Mouse (Mus musculus): ENCODE results near the gene Cnot9. TPM values are rescaled to one million over a fixed set of nuclear protein-coding genes. Genes with fewer than 3 reads are reported as not detected.
"Not testable (repeated sequence)": the region's sequence is repeated elsewhere in the genome, so short reads cannot be mapped to it uniquely, and the experiment has no call there.

Cnot9 gene
- total RNA-seq (2014; fragmentation: Nextera tagmentation) (65.5 and 83.3 TPM in 2 replicates), total RNA-seq (2017) (122 and 130 TPM in 2 replicates)

DNA sequence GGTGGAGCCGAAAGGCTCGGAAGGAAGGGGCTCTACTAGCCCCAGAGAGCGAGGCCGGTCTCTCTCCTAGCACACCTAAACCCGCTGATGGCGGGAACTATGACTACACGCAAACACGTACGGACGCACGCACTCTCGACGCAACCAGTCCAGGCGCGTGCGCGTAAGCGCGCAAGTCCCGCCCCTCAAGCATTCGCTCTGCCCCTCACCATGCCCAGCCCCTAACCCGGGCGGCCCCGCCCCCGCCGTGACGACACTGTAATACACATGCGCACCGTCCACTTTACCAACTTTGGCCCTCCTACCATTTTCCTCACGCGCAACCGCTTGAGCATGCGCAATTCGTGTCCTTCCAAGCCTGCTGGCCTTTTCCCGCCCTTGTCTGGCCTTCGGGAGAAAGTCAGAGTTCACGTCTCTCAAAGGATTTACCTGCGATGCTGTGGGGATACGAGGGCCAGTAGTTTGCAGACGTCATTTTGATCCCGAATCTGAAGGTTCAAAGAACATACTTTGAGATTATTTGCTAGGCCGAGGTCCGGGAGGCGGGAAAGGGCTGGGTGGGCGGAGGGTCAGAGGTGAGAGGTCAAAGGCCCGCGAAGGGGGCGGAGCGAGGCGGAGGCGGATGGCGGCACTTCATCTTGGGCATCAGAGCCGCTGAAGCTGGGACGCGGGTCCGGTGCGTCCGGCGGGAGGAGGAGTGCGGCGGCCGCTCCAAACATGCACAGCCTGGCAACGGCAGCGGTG, at the start of gene Cnot9:
Cnot9 (plus strand) TSS at position 338 of the 744 bp plus-strand sequence.
- peak; percentile 97 for ATAC-seq (replicated peaks; ENCODE audit: low FRiP score, low TSS enrichment, poor library complexity, severe bottlenecking)

DNA sequence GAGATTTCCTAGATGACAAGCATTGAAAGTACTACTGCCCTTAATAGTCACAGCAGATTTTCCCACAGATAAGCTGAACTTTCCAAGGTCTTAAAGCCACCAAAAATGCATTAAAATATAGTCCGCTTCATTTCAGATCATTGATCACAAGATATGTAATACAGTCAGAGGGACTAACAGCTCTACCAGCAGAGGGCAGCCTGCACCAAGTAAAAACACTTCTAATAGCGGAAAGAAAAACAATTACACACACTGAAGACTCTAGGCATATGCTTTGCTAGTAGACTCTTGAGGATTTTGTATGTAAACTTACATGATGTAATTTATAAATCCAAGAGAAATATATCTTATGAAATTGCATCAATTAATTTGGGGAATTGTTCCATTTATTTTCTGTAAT, 45.6 kb upstream of the Cnot9 start:
- no peak for ATAC-seq (replicated peaks; ENCODE audit: low FRiP score, low TSS enrichment, poor library complexity, severe bottlenecking)

DNA sequence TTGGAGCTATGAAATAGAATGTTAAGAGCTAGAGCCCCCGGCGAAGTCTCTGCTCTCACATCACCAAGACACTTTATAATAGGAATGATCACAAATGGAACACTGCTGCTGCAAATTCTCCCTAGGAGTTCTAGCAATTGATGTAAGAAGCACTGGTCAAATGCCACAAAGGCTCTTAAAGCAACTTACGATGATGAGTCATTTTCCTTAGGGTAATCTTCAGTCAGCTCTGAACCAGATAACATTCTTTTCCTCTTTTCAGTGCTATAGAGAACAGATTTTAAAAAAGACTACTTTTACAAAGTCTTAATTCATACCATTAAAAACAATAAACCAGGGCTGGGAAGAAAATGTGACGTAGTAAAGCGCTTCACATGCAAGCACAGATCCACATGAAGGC, 20.1 kb upstream of the Cnot9 start:
- ATAC-seq (replicated peaks; ENCODE audit: low FRiP score, low TSS enrichment, poor library complexity, severe bottlenecking), result no peak

DNA sequence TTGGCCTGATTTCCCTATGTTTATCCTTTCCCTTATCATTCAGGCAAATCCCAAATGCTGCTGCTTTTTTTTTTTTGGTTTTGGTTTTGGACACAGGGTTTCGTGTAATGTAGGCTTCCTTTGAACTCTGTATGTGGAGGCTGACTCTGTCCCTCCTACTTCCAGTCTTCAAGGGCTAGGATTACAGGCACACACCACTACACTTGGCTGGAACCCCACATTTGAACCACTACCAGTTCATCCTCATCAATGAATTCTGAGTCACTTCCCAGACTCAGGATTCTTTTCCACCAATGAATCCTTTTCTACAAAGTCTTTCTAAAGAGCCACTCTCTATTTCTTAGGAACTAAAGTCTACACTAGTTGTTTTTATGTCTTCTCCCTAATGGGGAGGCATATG, 4.8 kb upstream of the Cnot9 start:
- no peak for ATAC-seq (replicated peaks; ENCODE audit: low FRiP score, low TSS enrichment, poor library complexity, severe bottlenecking)

DNA sequence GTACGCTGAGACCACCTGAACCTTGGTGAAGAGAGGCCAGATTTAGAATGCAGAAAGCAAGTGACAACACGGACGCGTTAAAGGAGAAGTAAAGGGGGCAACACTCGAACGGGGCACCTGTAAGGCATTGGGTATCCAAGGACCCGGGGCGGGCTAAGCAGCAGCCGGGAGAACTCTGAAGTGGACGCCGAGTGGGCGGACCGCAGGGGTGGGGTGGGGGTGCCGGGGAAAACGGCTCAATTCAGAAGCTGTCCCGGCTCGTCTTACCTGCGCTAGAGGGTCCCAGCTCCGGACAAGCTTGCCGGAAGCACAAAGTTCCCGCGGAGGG, 501 bp upstream of the Cnot9 start:
- peak; percentile 11 for ATAC-seq (replicated peaks; ENCODE audit: low FRiP score, low TSS enrichment, poor library complexity, severe bottlenecking)

DNA sequence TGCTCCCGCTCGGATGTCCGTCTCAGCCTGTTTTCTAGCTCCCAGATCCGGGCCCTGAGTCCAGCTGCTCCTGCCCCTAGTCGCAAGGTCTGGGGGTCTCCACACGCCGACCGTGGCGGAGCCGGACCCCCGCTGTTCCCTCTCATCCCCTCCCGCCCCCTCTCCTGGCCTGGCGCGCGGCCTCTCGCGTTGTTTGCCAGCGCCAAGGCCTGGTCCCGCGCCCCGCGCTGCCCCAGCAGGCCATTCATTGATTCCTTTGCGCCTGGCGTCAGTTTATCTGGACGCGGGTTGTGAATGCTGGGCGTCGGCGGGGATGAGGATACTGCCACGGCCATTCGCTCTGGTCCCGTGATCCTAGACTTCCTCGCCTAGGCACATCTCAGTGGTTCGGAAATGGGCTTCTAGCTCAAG, 618 bp downstream of the Cnot9 start:
- ATAC-seq (replicated peaks; ENCODE audit: low FRiP score, low TSS enrichment, poor library complexity, severe bottlenecking), result peak; percentile 53

DNA sequence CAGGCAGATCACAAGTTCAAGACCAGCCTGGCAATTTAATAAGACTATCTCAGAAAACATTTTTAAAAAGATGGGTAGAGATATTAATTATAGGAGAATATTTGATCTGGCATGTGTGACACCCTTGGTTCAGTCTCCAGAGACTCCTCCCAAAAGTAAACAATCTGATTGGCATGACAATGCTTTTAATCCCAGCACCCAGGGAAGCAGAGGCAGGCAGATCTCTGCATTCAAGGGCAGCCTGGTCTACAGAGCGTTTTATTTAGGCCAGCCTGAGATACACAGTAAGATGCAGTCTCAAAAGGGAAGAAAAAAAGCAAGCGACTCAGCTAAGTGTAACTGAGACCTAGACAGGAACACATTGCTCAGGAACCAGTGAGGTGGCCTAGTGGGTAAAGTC, 1.9 kb downstream of the Cnot9 start:
- ATAC-seq (replicated peaks; ENCODE audit: low FRiP score, low TSS enrichment, poor library complexity, severe bottlenecking), result no peak

DNA sequence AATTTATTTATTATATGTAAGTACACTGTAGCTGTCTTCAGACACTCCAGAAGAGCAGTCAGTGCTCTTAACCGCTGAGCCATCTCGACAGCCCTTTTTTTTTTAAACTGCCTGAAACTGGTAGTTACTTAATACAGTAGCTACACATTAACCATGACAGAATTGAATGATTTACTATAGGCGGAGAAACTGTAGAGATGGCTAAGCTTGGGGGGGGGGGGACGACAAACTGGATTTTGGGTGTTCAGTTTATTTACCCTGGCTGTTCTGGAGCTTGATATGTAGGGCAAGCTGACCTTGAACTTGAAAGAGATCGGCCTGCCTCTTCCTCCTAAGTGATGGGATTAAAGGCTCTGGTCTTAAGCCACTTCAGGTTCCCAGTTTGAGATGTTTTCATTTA, 5.4 kb downstream of the Cnot9 start:
- no peak for ATAC-seq (replicated peaks; ENCODE audit: low FRiP score, low TSS enrichment, poor library complexity, severe bottlenecking)

DNA sequence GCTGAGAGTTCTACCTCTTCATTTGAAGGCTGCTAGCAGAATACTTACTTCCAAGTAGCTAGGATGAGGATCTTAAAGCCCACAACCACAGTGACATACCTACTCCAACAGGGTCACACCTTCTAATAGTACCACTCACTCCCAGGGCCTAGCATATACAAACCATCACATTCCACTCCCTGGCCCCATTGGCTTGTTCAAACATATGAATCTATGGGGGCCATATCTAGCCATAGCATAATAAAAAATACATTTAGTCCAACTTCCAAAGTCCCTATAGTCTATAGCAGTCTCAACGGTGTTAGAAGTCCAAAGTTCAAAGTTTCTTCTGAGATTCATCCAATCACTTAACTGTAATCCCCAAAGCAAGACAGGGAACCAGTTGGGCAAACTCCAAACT, 7.1 kb downstream of the Cnot9 start:
- ATAC-seq (replicated peaks; ENCODE audit: low FRiP score, low TSS enrichment, poor library complexity, severe bottlenecking), result not testable (repeated sequence)

DNA sequence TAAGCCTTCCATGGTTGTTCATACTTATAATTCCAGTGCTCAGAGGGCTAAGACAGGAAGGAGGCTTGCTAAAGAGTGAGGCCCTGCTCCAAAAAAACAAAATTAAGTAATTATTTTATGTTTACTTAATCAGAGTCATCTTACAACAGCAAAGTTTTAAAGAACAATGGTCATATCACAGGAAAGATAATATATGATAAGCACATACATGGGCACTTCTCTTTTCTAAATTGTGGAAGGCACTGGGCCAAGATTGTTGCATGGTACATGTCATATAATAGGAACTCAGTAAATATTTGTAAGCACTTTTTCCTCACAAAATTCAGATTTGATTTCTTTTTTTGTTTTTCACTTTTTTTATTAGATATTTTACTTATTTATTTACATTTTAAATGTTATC, 14.0 kb downstream of the Cnot9 start:
- no peak for ATAC-seq (replicated peaks; ENCODE audit: low FRiP score, low TSS enrichment, poor library complexity, severe bottlenecking)

DNA sequence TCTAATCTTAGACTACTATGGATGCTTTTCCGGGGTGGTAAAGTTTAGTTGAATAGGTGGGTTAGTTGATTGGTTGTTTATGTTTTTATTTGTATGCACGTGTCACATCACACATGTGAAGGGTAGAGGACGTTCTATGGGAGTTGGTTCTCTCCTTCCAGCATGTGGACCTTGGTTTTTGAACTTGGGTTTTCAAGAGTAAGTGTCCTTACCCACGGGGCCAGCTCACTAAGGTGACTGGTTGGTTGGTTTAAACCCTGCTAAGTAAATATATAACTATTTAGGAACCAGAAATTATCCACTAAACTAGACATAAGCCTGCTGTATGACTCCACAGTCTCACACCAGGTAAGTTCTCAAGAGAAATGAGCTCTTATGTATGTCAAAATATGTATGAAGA, 18.9 kb downstream of the Cnot9 start:
- no peak for ATAC-seq (replicated peaks; ENCODE audit: low FRiP score, low TSS enrichment, poor library complexity, severe bottlenecking)

DNA sequence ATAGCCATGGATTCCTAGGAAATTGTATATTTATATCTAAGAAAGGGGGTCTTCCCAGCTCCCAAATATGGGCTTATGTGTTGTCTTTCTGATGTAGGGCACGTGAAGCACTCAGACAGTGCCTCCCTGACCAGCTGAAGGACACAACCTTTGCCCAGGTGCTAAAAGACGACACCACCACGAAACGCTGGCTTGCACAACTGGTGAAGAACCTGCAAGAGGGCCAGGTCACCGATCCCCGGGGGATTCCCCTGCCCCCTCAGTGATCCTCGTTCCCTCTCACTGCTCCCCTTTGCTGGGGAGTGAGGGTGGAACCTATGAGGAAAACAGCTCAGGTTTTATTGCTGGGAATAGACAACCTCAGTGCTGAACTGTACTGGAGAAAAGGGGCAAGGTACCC, 22.7 kb downstream of the Cnot9 start:
- no peak for ATAC-seq (replicated peaks; ENCODE audit: low FRiP score, low TSS enrichment, poor library complexity, severe bottlenecking)

DNA sequence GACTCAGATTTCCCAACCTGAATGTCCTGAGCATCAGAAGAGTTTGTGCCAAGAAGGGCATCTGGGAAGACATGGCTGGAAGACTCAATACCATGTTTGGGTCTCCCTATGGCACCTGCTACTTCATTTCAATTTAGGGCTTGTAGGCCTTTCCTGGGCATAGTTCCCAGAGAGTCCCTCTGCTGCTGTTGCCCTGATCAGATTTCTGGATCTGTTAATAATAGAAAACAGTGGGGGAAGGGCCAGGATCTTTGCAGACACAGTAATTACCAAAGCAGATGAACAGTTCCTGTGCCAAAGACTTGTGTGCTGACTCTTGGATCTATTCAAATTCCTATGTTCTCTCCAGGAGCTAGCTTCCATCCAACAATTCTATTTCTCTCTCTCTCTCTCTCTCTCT, 32.8 kb downstream of the Cnot9 start:
- no peak for ATAC-seq (replicated peaks; ENCODE audit: low FRiP score, low TSS enrichment, poor library complexity, severe bottlenecking)

DNA sequence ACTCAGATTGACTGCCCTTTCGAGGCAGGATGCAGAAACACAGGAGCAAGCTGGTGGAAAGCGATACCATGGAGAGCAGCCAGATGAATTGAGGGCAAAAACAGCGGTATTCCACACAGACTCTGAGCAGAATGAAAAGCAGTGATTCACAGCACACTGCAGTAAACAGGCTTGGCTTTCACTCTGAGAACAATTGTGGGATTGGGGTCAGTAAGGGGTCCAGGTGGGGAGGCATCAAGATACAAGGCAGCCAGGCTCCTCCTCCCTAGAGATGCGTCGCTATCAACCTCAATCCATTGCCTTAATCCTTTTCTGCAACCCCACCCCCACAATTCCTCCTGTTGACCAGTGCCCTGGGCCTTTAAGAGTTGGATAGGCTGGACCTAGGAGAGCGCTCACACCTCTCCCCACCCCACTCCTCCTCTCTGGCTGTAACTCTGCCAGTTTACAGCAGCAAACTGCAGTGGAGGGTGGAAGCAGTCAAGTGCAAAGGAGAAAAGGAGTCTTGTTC, 36.6 kb downstream of the Cnot9 start, which contains the start of gene Plcd4:
Plcd4 (plus strand) TSS at position 438 of the 511 bp plus-strand sequence.
- ATAC-seq (replicated peaks; ENCODE audit: low FRiP score, low TSS enrichment, poor library complexity, severe bottlenecking), result no peak

DNA sequence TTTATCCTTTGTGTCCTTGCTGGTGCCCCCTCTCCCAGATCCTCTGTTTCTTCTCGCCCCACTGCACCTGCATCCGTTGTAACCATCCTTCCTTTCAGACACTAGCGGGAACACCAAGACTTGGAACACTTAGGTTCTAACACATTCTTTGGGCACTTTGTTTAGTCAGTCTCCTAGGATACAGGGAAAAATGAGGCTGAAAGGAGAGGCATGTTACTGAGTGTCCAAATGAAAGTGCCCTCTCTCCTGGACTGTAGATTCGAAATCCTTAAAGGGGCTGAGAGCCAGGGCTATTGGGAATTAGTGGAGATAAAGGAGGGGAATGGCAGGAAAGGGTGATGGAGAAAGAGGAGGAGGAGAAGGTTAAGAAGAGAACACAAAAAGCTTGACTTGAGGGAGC, 38.3 kb downstream of the Cnot9 start, which contains the start of gene Usp37:
Usp37 (minus strand) TSS at position 101 of the 400 bp plus-strand sequence.
- no peak for ATAC-seq (replicated peaks; ENCODE audit: low FRiP score, low TSS enrichment, poor library complexity, severe bottlenecking)

DNA sequence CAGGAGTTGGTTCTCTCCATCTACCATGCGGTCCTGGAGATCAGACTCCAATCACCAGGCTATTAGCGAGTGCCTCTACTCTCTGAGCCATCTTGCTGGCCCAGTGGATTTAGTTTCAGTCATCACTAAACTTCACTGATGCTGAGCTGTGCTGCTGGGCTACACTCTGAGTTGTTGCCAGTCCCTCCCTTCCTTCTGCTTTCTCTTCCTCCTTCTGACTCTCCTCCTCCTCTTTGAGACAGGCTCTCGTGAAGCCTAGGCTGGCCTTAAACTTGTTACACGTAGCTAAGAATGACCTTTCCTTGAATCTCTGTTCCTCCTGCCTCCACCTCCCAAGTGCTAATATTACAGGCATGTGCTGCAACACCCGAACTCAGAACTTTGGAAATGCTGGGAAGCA, 53.2 kb downstream of the Cnot9 start:
- ATAC-seq (replicated peaks; ENCODE audit: low FRiP score, low TSS enrichment, poor library complexity, severe bottlenecking), result no peak

DNA sequence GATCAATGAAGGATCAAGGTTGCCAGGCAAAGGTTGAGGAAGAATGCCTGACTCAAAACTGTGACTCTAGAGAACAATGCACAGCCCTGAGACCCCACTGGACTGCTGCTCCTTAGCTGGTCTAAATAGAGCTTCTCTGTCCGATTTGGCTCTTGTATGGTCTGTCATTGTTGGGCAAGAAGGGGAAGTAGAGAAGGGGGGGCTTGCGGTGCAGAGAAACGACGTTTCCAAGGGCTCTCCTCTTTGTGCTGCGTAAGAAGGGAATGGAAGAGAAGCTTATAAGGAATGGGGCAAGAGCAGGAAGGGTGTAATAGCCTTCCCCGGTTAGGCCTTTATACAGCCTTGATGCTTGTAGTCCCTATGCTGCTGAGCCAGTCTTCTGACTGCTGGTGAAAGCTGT, 60.0 kb downstream of the Cnot9 start:
- no peak for ATAC-seq (replicated peaks; ENCODE audit: low FRiP score, low TSS enrichment, poor library complexity, severe bottlenecking)

DNA sequence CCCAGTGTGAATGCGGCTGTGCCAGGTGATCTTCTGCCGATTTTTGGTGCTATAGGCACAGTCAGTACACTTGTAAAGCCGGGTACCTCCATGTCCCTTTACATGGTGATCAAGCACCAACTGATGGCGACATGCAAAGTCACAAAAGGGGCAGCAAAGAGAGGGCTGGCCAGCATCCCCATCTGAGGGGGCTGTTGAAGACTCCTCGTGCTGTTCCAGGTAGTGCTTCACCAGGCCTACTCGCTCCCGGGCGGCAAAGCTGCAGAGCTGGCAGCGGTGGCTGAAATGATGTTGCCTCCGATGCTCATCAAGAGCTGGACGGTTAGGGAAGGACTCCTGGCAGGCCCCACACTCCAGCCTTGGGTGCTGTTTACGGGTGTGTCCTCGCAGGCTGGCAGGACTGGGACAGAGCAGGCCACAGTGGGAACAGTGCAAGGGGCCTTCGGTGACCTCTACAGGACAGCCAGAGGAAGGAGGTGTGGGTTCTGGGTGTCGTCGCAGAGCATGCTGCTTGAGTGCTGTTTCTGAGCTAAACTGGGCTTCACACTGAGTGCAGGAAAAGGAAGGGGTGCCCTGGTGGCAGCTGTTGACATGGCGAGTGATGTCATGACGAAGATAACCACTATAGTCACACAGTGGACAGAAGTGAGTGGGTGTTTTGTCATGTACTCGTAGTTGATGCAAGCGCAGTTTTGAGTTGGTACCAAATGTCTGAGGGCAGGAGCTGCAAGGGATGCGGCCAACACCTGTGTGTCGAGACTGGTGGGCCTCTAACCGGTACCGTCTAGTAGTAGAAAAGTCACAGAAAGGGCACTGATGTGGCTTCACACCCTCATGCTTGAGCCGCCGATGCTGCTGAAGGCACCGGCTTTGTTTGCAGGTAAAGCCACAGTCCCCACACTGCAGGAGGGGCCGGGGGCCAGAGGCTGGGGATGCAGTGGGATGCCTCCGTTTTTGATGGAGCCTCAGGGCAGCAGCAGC, 64.2 kb downstream of the Cnot9 start:
- peak; percentile 39 for ATAC-seq (replicated peaks; ENCODE audit: low FRiP score, low TSS enrichment, poor library complexity, severe bottlenecking)
